Mouse (Mus musculus) right cerebral cortex, postnatal 4 days (tissue): ENCODE measurements around the gene Myo5a.

Experiments
- DNase-seq: peaks from one replicate; pipeline ENCODE4 v3.0.0-alpha.2; 2022

The Myo5a gene

DNA sequence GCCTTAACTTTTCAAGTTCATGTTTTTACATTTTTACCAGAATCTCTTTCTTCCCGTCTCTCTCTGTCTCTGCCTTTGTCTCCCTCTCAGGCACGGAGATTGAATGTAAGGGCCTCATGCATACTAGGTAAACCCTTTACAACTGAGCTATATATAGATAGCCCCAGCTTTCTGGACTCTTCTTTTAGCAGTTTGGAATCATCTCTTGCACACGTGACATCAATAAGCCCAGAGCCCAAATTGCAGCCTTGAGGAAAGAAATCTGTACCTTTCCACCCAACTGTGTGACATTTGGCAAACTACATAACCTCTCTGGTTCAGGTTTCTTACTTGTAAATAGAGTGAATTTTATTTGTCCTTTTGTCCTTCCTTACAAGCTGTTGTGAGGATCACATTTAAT, 1.5 kb downstream of the Myo5a start:
- DNase-seq = no peak

DNA sequence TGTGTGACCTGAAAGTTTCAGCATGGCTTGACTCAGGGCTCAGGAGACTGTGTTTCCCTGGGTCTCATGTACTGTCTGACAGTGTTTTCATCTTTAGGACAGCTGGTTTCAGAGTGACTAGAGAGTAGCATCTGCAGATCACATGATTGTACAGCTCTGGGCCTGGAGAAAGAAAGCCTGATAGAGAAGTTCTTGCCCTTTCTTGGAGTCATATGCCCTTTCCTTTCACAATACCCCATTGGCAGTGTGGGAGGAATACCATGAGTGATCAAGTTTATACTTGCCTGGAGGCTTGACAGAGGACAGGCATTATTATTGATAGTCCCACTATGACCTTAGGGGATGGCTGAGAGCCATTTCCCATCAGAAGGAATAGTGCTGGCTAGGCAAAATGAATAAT, 6.4 kb downstream of the Myo5a start:
- no peak for DNase-seq

GRCm38 (mm10) chr9:75085242-75085824, 14.5 kb downstream of the Myo5a start:
- DNase-seq = no peak

GRCm38 (mm10) chr9:75087823-75088222, 17.0 kb downstream of the Myo5a start:
- no peak for DNase-seq

- DNase-seq = no peak
Measured at GRCm38 (mm10) chr9:75089285-75089684, 18.5 kb downstream of the Myo5a start.

- no peak for DNase-seq
Measured at GRCm38 (mm10) chr9:75092134-75092533, 21.3 kb downstream of the Myo5a start.

- DNase-seq = no peak
Measured at GRCm38 (mm10) chr9:75094762-75095161, 23.9 kb downstream of the Myo5a start.

DNA sequence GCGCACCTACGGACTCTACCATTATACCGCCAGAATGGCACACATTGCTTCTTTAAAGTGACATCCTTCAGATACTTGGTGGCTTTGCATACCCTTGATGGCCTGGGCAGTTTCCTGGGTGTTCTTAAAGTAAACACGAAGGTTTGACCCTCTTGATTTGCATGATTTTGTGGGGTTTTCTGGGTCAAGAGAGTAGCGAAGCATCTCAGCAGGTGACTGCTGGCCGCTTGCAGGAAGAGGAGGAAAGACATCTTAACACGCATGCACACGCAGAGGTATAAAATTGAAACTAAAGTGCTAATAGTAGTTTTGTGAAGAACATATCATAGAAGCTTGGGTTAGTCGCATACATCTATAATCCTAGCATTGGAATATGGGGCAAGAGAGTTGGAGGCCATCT, 28.1 kb downstream of the Myo5a start:
- no peak for DNase-seq

DNA sequence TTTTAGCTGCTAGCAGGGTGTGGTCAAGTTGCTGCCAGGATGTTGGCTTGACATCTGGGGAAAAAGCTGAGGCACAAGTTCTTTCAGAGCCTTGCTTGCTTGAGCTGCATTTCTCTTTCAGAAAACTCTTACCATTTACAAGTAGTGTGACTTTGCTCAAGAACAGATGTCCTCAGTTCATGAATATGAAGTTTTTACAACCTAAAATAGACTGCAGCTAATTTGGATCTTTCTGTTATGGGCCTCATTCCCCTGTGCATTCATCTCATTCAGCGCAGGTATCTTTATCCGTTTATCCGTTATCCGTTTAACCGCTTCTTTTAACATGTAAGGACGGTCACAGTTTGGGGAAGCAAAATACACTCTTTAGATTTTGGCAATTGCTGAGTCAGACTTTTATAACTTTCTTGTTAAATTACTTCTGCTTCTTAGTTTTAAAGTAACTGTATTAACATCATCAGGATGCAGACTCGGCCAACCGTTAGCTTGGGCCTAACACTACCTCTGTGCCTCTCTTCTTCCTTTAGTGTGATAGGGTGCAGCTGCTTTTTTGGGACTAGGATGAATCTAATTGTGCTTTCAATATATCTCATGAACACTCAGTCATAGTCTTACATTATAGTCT, 29.5 kb downstream of the Myo5a start:
- DNase-seq = no peak

GRCm38 (mm10) chr9:75102131-75102530, 31.3 kb downstream of the Myo5a start:
- DNase-seq = no peak

DNA sequence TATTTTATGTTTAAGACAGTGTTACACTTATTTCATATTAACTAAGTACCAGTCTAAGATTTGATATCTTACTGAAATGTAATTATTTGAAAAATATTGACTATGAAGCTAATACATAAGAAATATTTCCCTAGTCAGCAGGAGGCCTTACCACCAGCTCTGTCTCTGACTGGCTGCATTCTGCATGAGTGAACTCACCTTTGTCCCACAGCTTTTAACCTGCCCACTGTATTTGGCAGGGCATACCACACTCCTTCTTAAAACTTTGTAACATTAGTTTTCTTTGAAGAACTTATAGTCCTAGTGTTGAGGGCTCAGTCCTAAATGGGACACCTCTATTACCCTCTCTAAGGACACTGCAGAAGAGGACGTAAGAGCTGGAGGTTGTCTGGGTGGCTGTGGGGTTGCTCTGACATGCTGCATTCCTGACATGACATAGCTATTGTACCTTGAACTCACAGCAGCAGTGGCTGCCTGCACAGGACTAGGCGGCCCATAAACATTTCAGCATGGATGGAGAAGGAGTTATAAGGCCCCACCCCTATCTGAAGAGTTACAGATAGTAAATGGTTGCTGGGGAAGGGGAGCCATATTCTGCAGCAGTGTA, 45.9 kb downstream of the Myo5a start:
- no peak for DNase-seq

- no peak for DNase-seq
Measured at GRCm38 (mm10) chr9:75121126-75121525, 50.3 kb downstream of the Myo5a start.

- DNase-seq = no peak
Measured at GRCm38 (mm10) chr9:75124201-75124721, 53.4 kb downstream of the Myo5a start.

- no peak for DNase-seq
Measured at GRCm38 (mm10) chr9:75130553-75130952, 59.7 kb downstream of the Myo5a start.

DNA sequence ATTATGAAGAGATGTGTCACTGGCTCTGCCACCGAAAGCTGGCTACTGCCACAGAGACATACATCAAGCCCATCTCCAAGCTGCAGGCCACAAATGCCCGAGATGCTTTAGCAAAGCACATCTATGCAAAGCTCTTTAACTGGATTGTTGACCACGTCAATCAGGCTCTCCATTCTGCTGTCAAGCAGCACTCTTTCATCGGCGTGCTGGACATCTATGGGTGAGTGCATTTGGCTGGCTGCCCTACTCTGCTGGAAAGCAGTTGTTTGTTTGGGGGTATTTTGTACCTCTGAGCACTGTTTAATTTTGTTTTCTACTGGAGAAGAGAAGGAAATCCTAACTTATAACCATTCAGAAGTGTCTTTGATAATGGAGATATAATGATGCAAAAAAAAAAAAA, 76.1 kb downstream of the Myo5a start:
- no peak for DNase-seq

DNA sequence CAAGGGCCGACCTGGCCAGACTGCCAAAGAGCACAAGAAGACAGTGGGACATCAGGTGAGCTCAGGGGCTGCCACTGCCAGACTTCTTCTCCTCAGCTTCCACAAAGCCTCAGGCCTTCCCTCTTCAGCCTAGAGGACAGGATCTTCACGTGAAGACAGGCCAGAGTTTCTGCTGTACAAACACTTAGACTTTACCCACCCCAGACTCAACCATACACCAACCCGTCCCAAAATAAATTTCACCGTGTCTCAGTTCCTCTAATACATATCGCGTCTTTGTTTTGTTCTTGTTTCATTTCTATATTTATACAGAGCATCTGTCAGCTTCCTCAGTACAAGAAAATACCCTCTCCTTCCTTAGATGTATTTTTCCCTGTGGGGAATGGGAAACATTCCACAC, 89.7 kb downstream of the Myo5a start:
- no peak for DNase-seq

- DNase-seq = no peak
Measured at GRCm38 (mm10) chr9:75163650-75164049, 92.8 kb downstream of the Myo5a start.

- DNase-seq = no peak
Measured at GRCm38 (mm10) chr9:75171721-75172120, 100.9 kb downstream of the Myo5a start.

DNA sequence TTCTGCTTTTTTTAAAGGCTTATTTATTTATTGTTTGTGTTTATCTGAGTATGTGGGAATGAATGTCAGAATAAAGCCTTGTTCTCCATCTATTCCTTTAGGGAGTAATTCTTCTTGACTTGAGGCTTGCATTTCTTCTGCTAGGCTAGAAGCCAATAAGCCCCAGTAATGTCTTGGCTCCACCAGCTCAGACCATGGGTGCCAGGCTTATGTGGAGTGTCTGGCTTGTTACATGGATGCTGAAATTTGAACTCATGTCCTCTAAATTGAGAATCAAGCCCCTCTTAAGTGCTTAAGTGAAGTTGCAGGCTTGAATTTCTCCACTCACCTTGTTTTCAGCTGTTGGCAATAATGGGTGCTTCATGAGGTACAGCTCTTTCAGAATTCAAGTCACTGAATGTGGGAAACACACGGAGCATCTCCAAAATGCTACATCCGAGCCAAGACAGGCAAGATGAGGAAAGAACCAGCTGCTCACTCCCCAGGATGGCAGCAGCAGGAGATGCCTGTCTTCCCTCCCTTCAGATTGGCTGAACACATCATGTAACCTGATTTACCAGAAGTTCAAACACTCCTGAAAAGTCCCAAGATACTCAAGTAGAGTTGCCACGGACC, 116.9 kb downstream of the Myo5a start:
- no peak for DNase-seq

DNA sequence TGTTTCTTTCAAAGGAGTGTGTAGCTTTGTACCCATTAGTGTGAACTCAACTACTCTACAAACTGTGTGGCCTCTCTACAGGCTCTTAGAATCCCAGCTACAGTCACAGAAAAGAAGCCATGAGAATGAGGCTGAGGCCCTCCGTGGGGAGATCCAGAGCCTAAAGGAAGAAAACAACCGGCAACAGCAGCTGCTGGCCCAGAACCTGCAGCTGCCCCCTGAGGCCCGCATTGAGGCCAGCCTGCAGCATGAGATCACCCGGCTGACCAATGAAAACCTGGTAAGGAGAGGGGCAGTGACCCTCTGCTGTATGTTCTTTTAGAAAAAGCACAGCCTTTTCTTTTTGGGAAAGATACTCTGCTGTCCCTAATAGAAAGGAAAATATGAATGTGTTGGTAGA, 123.0 kb downstream of the Myo5a start:
- DNase-seq = no peak

GRCm38 (mm10) chr9:75196335-75196734, 125.5 kb downstream of the Myo5a start:
- DNase-seq = no peak

DNA sequence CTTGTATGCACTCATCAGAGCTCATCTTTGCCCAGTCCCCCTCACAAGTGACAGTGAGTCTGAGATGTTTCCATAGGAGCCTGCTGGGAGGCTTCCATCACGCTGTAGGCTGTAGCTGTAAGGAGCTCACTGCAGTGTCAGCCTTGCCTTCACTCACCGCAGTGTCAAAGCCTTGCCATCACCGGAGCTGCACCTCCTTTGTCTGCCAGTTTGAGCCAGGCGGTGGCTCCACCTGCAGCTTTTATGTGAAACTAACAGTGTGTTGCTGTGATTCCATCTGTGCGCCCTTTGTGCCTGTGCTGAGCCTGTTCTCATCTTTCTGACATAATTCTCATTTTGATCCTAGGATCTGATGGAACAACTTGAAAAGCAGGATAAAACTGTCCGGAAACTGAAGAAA, 126.5 kb downstream of the Myo5a start:
- DNase-seq = peak; percentile 20

DNA sequence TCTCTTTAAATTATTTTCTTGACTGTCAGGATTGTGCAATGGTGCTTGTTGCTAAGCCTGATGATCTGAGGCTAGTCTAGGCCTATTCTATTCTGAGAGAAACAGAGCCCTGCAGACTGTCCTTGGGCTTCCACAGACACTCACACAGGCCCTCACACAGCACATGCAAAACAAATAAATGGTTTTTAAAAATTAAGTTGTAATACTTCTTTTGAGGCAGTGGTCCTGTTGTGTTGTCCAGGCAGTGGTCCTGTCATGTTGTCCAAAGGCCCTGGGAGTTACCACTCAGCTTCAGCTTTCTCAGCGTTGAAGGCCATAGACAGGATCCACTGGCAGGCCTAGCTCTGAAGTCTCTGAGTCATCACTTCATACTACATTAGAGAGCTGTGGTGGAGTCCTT, 130.7 kb downstream of the Myo5a start:
- no peak for DNase-seq

DNA sequence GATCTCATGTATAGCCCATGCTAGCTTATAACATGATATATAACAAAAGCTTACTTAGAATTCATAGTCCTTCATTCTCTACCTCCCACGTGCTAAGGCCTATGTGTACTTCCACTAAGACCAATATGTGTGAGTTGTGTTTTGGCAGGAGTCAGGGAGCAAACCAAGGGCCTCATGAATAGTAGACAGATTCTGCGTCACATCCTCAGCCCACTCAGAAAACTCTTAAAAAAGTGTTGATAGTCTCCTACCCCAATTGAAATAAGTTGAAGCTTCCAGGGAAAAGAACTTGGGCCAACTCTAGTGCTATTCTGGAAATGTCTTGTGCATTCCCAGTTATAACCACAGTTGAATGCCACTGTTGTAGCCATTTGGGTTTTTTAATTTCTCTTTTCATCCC, 131.2 kb downstream of the Myo5a start:
- DNase-seq = no peak
